Mouse (Mus musculus): Measurements from ENCODE around the gene Zfp869. TPM values are rescaled to one million over a fixed set of nuclear protein-coding genes. Genes with fewer than 3 reads are reported as not detected.
A peak's percentile ranks its signal among the peaks of the same experiment; 100 is the strongest.
"Not testable (repeated sequence)": the region's sequence is repeated elsewhere in the genome, so short reads cannot be mapped to it uniquely, and the experiment has no call there.

Gene Zfp869
- 21.2 and 22.0 TPM in 2 replicates for polyA plus RNA-seq (2016; fragmentation: Nextera tagmentation; extraction: Ambion mirVana)

GRCm38 (mm10) chr8:69710624-69711023 lies at the start of gene Zfp869:
Zfp869 (minus strand) TSS chr8:69710724.
- H3K9ac ChIP-seq; H3K4me3 ChIP-seq; ATAC-seq (ENCODE audit: insufficient number of reproducible peaks, low FRiP score); H3K27me3 ChIP-seq (replicated peaks); H3K27ac ChIP-seq (ENCODE audit: poor library complexity, severe bottlenecking); H3K9me3 ChIP-seq (replicated peaks); H3K4me2 ChIP-seq: not testable (repeated sequence)
- WGBS, result 96% methylated on average over 10 of the region's 10 CpGs
- H3K4me1 ChIP-seq (replicated peaks), result peaks cover 22% of the 10 kb centered on the region
- peaks cover 80% of the 10 kb centered on the region for H3K36me3 ChIP-seq

GRCm38 (mm10) chr8:69758316-69758715 lies 47.8 kb upstream of the Zfp869 start:
- H3K4me3 ChIP-seq, result no peak overlapping the region
- H3K9me3 ChIP-seq (replicated peaks), result no peaks in the 10 kb centered on the region
- no peak for ATAC-seq (ENCODE audit: insufficient number of reproducible peaks, low FRiP score)
- 95% methylated on average over 5 of the region's 5 CpGs for WGBS
- peaks cover 44% of the 10 kb centered on the region for H3K36me3 ChIP-seq
- no peak overlapping the region for H3K27ac ChIP-seq (ENCODE audit: poor library complexity, severe bottlenecking)
- no peaks in the 10 kb centered on the region for H3K4me1 ChIP-seq (replicated peaks)
- H3K4me2 ChIP-seq, result no peak overlapping the region
- H3K9ac ChIP-seq, result no peak overlapping the region
- no peaks in the 10 kb centered on the region for H3K27me3 ChIP-seq (replicated peaks)

GRCm38 (mm10) chr8:69752437-69752836 lies 41.9 kb upstream of the Zfp869 start:
- H3K36me3 ChIP-seq, result peaks cover 21% of the 10 kb centered on the region
- ATAC-seq (ENCODE audit: insufficient number of reproducible peaks, low FRiP score), result no peak
- H3K9ac ChIP-seq, result no peak overlapping the region
- peaks cover 3% of the 10 kb centered on the region for H3K4me1 ChIP-seq (replicated peaks)
- no peak overlapping the region for H3K4me2 ChIP-seq
- no peak overlapping the region for H3K27ac ChIP-seq (ENCODE audit: poor library complexity, severe bottlenecking)
- H3K9me3 ChIP-seq (replicated peaks), result no peaks in the 10 kb centered on the region
- 90% methylated on average over 2 of the region's 2 CpGs for WGBS
- H3K27me3 ChIP-seq (replicated peaks), result no peaks in the 10 kb centered on the region
- H3K4me3 ChIP-seq, result no peak overlapping the region

- H3K4me1 ChIP-seq (replicated peaks), result peaks cover 3% of the 10 kb centered on the region
- H3K36me3 ChIP-seq, result peaks cover 10% of the 10 kb centered on the region; the same call in 1 of the 2 replicates
- peak within 1 kb of the TSS; percentile 92 for H3K9ac ChIP-seq
- peak within 1 kb of the TSS; percentile 68 for H3K4me3 ChIP-seq
- no peaks in the 10 kb centered on the region for H3K27me3 ChIP-seq (replicated peaks)
- H3K9me3 ChIP-seq (replicated peaks), result no peaks in the 10 kb centered on the region
- H3K4me2 ChIP-seq, result peak within 1 kb of the TSS; percentile 55
- H3K27ac ChIP-seq (ENCODE audit: poor library complexity, severe bottlenecking), result peak within 1 kb of the TSS; percentile 99
- WGBS, result 3% methylated on average over 48 of the region's 48 CpGs
- ATAC-seq (ENCODE audit: insufficient number of reproducible peaks, low FRiP score), result peak; percentile 99
These were observed 39.3 kb upstream of the Zfp869 start, which contains the start of gene Zfp963 for GRCm38 (mm10) chr8:69749544-69750454. Zfp963 (minus strand) TSS chr8:69749970.

DNA sequence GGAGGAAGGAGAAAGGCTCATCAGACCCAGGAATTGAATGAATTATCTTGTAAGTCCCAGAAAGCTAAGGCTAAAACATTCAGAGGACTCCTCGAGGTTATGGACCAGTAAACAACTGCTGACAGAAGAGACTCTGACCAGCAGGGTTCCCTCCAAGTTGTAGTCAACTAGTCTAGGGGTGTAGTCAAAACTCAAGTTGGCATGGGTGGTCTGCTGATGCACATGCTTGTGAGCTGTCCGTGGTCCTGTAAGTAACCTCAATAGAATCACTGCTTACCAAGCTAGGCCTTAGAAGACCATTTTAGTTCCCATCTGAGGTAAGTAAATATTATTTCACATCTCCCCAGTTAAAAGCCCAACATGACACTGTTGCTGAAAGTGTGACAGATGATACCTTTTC lies 30.7 kb upstream of the Zfp869 start:
- Histone ChIP-seq H3K4me3 (no peak overlapping the region), H3K9me3 (replicated peaks) (no peaks in the 10 kb centered on the region), H3K4me1 (replicated peaks) (no peaks in the 10 kb centered on the region), H3K36me3 (peaks cover 23% of the 10 kb centered on the region), H3K4me2 (no peak overlapping the region), H3K27ac (ENCODE audit: poor library complexity, severe bottlenecking) (no peak overlapping the region), H3K9ac (no peak overlapping the region), H3K27me3 (replicated peaks) (no peaks in the 10 kb centered on the region)
- WGBS, result 79% methylated on average over 2 of the region's 2 CpGs
- ATAC-seq (ENCODE audit: insufficient number of reproducible peaks, low FRiP score), result no peak

GRCm38 (mm10) chr8:69740763-69741162 lies 30.2 kb upstream of the Zfp869 start:
- WGBS, result 85% methylated on average over 6 of the region's 6 CpGs
- no peaks in the 10 kb centered on the region for H3K4me1 ChIP-seq (replicated peaks)
- no peaks in the 10 kb centered on the region for H3K9me3 ChIP-seq (replicated peaks)
- H3K27ac ChIP-seq (ENCODE audit: poor library complexity, severe bottlenecking), result no peak overlapping the region
- no peak overlapping the region for H3K9ac ChIP-seq
- H3K4me2 ChIP-seq, result no peak overlapping the region
- no peak for ATAC-seq (ENCODE audit: insufficient number of reproducible peaks, low FRiP score)
- no peak overlapping the region for H3K4me3 ChIP-seq
- no peaks in the 10 kb centered on the region for H3K27me3 ChIP-seq (replicated peaks)
- H3K36me3 ChIP-seq, result peaks cover 23% of the 10 kb centered on the region

DNA sequence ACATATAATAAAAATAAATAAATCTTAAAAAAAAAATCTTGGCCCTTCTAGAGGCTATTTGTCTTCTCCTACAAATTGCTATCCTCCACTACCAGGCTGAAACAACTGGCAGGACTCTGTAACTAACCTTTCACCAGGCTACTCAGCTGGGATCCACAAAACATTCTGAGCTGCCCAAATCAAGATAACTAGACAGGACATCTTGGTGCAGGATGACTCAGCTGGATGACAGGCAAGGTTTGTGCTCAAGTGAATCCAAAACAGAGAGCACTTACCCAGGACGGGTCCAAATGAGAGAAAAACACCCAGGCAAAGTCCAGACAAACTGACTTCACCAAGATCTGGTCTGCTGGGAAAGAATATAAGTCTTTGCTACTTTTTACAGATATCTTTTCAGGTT lies 25.0 kb upstream of the Zfp869 start:
- Histone ChIP-seq H3K36me3 (no peaks in the 10 kb centered on the region), H3K4me3 (no peak overlapping the region), H3K9me3 (replicated peaks) (no peaks in the 10 kb centered on the region), H3K9ac (no peak overlapping the region), H3K27ac (ENCODE audit: poor library complexity, severe bottlenecking) (no peak overlapping the region), H3K27me3 (replicated peaks) (no peaks in the 10 kb centered on the region), H3K4me2 (no peak overlapping the region), H3K4me1 (replicated peaks) (no peaks in the 10 kb centered on the region)
- ATAC-seq (ENCODE audit: insufficient number of reproducible peaks, low FRiP score), result no peak
- WGBS, result 65% methylated on average over 1 of the region's 1 CpGs

- Histone ChIP-seq H3K9ac (no peak overlapping the region), H3K4me2 (peak overlapping the region; percentile 62), H3K36me3 (peaks cover 16% of the 10 kb centered on the region), H3K27me3 (replicated peaks) (no peaks in the 10 kb centered on the region), H3K4me1 (replicated peaks) (peaks cover 22% of the 10 kb centered on the region), H3K27ac (ENCODE audit: poor library complexity, severe bottlenecking) (peak overlapping the region; percentile 29; the same call in 1 of the 2 replicates), H3K4me3 (peak overlapping the region; percentile 96), H3K9me3 (replicated peaks) (no peaks in the 10 kb centered on the region)
- peak; percentile 3; the same call in 1 of the 2 replicates for ATAC-seq (ENCODE audit: insufficient number of reproducible peaks, low FRiP score)
- WGBS, result 45% methylated on average over 5 of the region's 5 CpGs
These were observed 6.7 kb upstream of the Zfp869 start for GRCm38 (mm10) chr8:69717232-69717580.

DNA sequence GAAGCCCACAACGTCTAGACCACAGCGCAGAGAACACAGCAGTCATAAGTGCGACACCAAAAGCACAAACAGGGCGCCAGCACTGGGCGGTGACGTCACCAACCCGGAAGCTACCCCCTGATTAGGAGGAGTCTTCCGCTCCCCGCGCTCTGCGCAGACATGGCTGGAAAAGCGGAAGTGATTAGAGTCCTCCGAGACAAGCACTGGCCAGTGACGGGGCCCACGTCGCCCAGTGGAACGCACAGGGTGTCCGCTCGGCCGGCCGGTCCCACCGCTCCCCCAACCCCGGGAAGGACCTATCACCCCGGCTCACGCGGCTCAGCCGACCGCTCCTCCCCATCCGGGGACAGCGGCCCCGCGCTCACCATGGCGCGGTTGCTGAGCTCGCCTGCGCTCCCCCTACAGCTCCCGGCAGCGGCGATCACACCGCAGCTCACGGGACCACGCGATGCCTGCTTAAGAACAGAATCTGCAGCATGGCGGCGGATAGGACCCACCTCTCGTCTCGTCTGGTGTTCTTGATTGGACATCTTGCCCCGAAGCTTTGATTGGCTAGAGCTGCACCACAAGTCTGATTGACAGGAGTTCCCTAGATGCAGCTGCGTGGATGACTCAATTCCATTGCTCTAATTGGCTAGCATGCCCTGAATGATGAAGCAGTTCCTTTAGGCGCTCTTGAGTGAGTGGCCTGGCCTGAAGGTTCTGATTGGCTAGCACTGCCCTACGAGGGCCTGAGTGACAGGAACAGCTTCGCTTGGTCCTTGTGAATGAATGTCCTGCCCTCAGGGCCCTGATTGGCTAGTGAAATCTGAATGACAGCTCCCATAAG lies 6.1 kb upstream of the Zfp869 start:
- no peaks in the 10 kb centered on the region for H3K27me3 ChIP-seq (replicated peaks)
- peak overlapping the region; percentile 100 for H3K27ac ChIP-seq (ENCODE audit: poor library complexity, severe bottlenecking)
- H3K9ac ChIP-seq, result peak overlapping the region; percentile 97
- under 1% methylated on average over 52 of the region's 52 CpGs for WGBS
- H3K4me2 ChIP-seq, result peak overlapping the region; percentile 62
- no peaks in the 10 kb centered on the region for H3K9me3 ChIP-seq (replicated peaks)
- peak; percentile 99 for ATAC-seq (ENCODE audit: insufficient number of reproducible peaks, low FRiP score)
- H3K36me3 ChIP-seq, result peaks cover 21% of the 10 kb centered on the region
- peak overlapping the region; percentile 96 for H3K4me3 ChIP-seq
- peaks cover 22% of the 10 kb centered on the region for H3K4me1 ChIP-seq (replicated peaks)

DNA sequence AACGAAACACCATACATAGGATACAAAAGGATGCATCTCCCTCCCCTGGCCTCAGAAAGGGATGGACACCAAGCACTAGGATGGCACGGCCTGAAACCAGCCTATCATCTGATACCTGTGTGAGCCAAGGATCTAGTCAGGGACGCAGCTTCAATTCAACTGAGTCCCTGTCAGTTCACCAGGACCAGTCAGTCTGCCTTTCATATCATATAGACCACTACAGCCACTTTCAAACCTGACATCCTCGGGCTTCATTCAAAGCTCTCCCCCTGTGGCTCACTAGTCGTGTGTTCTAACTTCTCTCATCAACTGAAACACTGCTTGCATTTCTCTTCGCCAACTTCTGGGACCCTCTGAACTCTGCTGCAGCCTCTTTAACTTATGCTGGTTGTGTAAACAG lies 4.8 kb upstream of the Zfp869 start:
- peaks cover 22% of the 10 kb centered on the region for H3K4me1 ChIP-seq (replicated peaks)
- peaks cover 33% of the 10 kb centered on the region for H3K36me3 ChIP-seq
- no peak for ATAC-seq (ENCODE audit: insufficient number of reproducible peaks, low FRiP score)
- H3K9ac ChIP-seq, result peak overlapping the region; percentile 52
- peak overlapping the region; percentile 60 for H3K4me2 ChIP-seq
- 74% methylated on average over 6 of the region's 6 CpGs for WGBS
- H3K27ac ChIP-seq (ENCODE audit: poor library complexity, severe bottlenecking), result no peak overlapping the region
- H3K9me3 ChIP-seq (replicated peaks), result no peaks in the 10 kb centered on the region
- H3K4me3 ChIP-seq, result peak overlapping the region; percentile 23
- no peaks in the 10 kb centered on the region for H3K27me3 ChIP-seq (replicated peaks)

DNA sequence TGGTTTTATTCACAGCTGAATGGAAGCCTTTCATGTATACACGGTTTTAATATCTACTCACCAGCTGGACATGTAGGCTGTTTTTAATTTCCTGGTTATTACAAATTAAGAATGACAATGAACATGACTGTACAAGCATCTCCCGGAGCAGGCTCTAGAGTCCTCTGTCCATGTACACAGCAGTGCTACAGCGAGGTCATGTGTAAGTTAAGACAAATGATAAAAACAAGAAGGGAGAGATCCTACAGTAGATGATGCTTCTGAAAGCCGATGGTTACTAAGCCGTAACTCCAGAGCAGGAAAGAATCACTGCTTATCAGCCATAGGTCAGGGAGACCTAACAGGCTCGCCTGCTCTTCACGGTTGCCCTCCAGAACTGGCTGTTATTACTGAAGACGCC lies 3.0 kb upstream of the Zfp869 start:
- 80% methylated on average over 8 of the region's 8 CpGs for WGBS
- H3K9me3 ChIP-seq (replicated peaks), result 0 out of 2 replicates have a peak, but pooled peaks cover 3% of the 10 kb centered on the region
- H3K4me3 ChIP-seq, result no peak overlapping the region
- peaks cover 22% of the 10 kb centered on the region for H3K4me1 ChIP-seq (replicated peaks)
- no peak overlapping the region for H3K4me2 ChIP-seq
- peaks cover 51% of the 10 kb centered on the region for H3K36me3 ChIP-seq
- H3K27me3 ChIP-seq (replicated peaks), result no peaks in the 10 kb centered on the region
- no peak for ATAC-seq (ENCODE audit: insufficient number of reproducible peaks, low FRiP score)
- H3K9ac ChIP-seq, result no peak overlapping the region
- no peak overlapping the region for H3K27ac ChIP-seq (ENCODE audit: poor library complexity, severe bottlenecking)
